Mouse (Mus musculus) midbrain, embryonic 10.5 days (tissue): ENCODE data around the gene Pcsk4. TPM values are rescaled to one million over a fixed set of nuclear protein-coding genes. Genes with fewer than 3 reads are reported as not detected.
A peak's percentile ranks its signal among the peaks of the same experiment; 100 is the strongest.

Experiments used
- DNase-seq: peaks from one replicate; pipeline ENCODE4 v3.0.0-alpha.2; 2017; ENCODE audit warnings: low spot score
- H3K27ac ChIP-seq: fragments of 300-500 bp; sonication (generic); replicated peaks from 2 replicates; pipeline ENCODE4 v1.5.1; 2016; ENCODE audit warnings: mild to moderate bottlenecking
- H3K27me3 ChIP-seq: fragments of 300-500 bp; sonication (generic); 2 replicates; pipeline ENCODE4 v1.6.1; 2016; ENCODE audit warnings: low read depth, mild to moderate bottlenecking; ENCODE audit not compliant: poor library complexity, severe bottlenecking
- H3K36me3 ChIP-seq: fragments of 300-500 bp; sonication (generic); 2 replicates; pipeline ENCODE4 v1.6.1; 2016; ENCODE audit warnings: mild to moderate bottlenecking, moderate library complexity
- H3K4me1 ChIP-seq: fragments of 300-500 bp; sonication (generic); 2 replicates; pipeline ENCODE4 v1.6.1; 2016
- H3K4me3 ChIP-seq: fragments of 300-500 bp; sonication (generic); 2 replicates; pipeline ENCODE4 v1.5.1; 2016; ENCODE audit warnings: mild to moderate bottlenecking, moderate library complexity
- H3K9me3 ChIP-seq: fragments of 300-500 bp; sonication (generic); replicated peaks from 2 replicates; pipeline ENCODE4 v1.6.1; 2016; ENCODE audit warnings: mild to moderate bottlenecking
- WGBS: fragments of 180-500 bp; shearing (Covaris S2); methylation state at CpG from one replicate; pipeline ENCODE4 v1.1.7; 2016; 5-methylcytosine and 5-hydroxymethylcytosine counted together
- polyA plus RNA-seq: library from polyadenylated mRNA; unstranded; fragments of >200 nt; fragmentation: Nextera tagmentation; extraction: Ambion mirVana; gene quantifications from 2 replicates; pipeline ENCODE4 v1.2.1, GENCODE M21; 2016

Gene Pcsk4
- polyA plus RNA-seq, 1 experiment from 2014 or later = 4.2 TPM

DNA sequence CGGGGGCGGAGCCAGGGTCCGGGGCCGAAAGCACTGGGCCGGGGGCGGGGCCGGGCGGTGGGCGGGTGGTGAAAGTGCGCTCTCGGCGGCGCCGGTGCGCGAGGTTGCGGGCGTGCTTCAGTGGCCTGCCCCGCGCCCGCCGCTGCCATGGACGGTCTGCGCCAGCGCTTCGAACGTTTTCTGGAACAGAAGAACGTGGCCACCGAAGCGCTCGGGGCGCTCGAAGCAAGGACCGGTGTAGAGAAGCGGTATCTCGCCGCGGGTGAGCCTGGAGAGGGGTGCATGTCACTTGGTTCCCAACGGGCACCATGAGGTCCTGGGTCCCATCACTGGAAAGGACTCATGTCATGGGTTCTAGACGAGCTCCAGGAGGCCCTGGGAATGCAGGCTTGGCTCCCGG is 786 bp upstream of the Pcsk4 start:
- H3K4me1 ChIP-seq = peaks cover 45% of the 10 kb centered on the region
- H3K4me3 ChIP-seq = peak overlapping the region; percentile 62
- H3K36me3 ChIP-seq = no peaks in the 10 kb centered on the region
- DNase-seq = no peak
- no peaks in the 10 kb centered on the region for H3K9me3 ChIP-seq
- peaks cover 67% of the 10 kb centered on the region for H3K27me3 ChIP-seq
- WGBS = 2% methylated on average over 33 of the region's 41 CpGs
- H3K27ac ChIP-seq = peak overlapping the region; percentile 77

DNA sequence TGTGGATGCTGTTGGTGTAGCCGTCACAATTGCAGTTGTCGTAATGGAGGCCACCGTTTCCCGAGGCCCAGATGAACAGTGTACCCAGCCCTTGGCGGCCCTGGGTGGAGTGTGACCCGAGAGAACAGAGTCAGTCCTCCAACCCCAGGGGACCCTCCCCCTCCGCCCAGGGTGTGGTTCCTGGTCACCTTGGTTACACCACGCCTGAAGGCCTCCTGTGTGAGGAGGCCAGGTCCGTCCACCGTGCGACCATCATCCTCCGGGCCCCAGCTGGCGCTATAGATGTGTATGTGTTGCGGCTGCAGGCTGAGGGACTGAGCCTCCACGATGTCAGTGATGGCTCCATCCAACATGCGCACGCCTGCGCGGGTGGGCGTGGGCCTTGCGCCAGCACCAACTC is 4.3 kb downstream of the Pcsk4 start:
- H3K4me1 ChIP-seq = peaks cover 56% of the 10 kb centered on the region
- no peak for DNase-seq
- no peaks in the 10 kb centered on the region for H3K36me3 ChIP-seq
- H3K9me3 ChIP-seq = no peaks in the 10 kb centered on the region
- H3K27ac ChIP-seq = no peak overlapping the region
- peak overlapping the region; percentile 20 for H3K4me3 ChIP-seq
- H3K27me3 ChIP-seq = peaks cover 55% of the 10 kb centered on the region
- WGBS = 84% methylated on average over 21 of the region's 21 CpGs

DNA sequence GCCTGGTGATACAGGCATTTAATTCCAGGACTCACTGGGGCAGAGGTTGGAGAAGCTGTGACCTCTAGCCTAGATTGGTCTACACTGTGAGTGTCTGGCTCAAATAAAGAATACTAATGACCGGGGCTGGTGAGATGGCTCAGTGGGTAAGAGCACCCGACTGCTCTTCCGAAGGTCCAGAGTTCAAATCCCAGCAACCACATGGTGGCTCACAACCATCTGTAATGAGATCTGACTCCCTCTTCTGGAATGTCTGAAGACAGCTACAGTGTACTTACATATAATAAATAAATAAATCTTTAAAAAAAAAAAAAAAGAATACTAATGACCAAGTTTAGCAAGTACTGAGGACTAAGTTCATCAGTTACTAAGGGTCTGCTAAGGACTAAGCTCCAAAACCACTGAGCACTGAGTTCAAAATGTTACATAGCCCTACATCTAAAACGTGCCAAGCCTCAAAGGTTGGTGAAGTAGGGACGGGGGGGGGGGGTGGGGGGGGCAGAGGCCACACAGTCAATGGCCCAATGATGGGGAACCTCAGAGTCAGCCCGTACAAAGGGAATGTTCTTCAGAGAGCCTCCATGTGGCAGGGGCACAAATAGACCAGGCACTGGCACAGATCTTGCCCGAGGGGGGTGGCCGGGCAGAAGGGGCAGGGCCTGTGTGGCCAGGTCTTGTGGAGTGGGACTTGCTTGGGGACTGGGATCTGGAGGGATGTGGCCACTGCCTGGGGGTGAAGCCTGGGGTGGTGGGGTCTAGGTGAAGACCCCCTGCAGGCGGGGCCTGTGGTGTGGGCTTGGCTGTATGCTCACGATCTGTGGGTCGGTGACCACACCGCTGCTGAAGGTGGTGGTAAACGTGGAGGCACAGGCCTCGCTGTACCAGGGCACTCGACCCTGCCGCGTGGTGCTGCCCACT is 4.9 kb downstream of the Pcsk4 start:
- no peak overlapping the region for H3K27ac ChIP-seq
- 0 out of 2 replicates have a peak, but pooled peaks cover under 1% of the 10 kb centered on the region for H3K36me3 ChIP-seq
- H3K27me3 ChIP-seq = peaks cover 55% of the 10 kb centered on the region
- WGBS = 79% methylated on average over 17 of the region's 17 CpGs
- H3K9me3 ChIP-seq = no peaks in the 10 kb centered on the region
- peaks cover 56% of the 10 kb centered on the region for H3K4me1 ChIP-seq
- no peak for DNase-seq
- H3K4me3 ChIP-seq = peak overlapping the region; percentile 68

DNA sequence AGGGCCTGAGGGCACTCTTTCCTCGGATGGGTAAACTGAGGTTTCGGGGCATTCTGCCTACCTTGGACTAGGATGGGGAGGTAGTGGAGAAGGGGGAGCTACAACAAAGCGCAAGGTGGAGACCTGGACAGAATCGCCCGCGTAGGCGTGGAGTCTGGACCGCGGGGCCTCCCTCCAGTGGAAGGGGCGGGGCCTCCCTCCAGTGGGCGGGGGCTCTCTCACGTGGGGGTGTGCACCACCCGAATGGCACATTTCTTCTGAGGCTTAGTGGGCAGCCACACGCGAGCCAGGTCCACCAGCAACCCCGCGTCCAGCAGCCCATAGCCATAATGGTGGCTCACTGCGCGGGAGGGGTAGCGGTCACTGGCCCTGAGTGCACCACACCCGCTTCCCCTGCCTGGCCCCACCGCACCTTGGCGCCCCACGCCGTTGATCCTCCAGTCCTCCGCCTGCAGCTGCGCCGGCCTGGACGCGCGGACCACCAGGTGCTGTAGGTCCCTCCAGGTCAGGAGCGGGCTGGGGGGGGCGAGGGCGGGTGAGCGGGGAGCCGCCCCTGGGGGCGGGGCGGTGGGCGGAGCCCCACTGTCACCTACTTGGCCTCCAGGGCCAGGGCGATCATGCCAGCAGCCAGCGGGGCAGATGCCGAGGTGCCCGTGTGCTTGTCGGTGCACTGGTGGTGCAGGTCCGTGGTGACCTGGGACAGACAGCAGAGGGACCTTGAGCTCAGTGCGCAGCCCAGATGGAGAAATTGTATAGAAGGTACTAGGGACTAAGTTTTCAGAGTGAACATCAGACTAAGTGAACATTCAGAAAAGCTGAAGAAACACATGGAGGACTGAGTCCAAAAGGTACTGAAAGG is 5.8 kb downstream of the Pcsk4 start:
- Histone ChIP-seq H3K4me1 (peaks cover 57% of the 10 kb centered on the region), H3K27ac (peak overlapping the region; percentile 83), H3K36me3 (peaks cover 9% of the 10 kb centered on the region), H3K9me3 (no peaks in the 10 kb centered on the region), H3K4me3 (peak overlapping the region; percentile 68), H3K27me3 (peaks cover 55% of the 10 kb centered on the region)
- peak; percentile 56 for DNase-seq
- 2% methylated on average over 46 of the region's 46 CpGs for WGBS

DNA sequence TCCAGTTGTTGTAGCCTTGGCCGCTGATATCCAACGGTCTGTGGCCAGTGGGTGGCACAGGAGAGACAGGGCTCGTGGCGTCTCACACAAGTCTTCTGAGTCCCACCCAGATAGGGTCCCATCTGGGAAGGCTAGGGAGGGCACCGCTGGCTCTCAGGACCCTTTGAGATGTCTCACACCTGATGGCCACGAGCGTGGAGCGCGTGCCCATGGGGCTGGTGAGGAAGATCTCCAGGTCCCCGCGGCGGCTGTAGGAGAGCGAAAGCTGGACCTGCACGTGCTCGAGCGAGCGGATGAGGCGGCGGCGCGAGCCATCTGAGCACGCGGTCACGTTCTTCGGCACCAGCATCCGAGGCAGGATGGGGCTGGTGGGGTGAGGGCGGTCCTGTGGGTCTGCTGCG is 6.5 kb downstream of the Pcsk4 start:
- peak overlapping the region; percentile 68 for H3K4me3 ChIP-seq
- 7% methylated on average over 28 of the region's 28 CpGs for WGBS
- peak overlapping the region; percentile 83 for H3K27ac ChIP-seq
- peaks cover 57% of the 10 kb centered on the region for H3K4me1 ChIP-seq
- peaks cover 16% of the 10 kb centered on the region for H3K36me3 ChIP-seq
- peaks cover 51% of the 10 kb centered on the region for H3K27me3 ChIP-seq
- no peaks in the 10 kb centered on the region for H3K9me3 ChIP-seq
- DNase-seq = no peak

DNA sequence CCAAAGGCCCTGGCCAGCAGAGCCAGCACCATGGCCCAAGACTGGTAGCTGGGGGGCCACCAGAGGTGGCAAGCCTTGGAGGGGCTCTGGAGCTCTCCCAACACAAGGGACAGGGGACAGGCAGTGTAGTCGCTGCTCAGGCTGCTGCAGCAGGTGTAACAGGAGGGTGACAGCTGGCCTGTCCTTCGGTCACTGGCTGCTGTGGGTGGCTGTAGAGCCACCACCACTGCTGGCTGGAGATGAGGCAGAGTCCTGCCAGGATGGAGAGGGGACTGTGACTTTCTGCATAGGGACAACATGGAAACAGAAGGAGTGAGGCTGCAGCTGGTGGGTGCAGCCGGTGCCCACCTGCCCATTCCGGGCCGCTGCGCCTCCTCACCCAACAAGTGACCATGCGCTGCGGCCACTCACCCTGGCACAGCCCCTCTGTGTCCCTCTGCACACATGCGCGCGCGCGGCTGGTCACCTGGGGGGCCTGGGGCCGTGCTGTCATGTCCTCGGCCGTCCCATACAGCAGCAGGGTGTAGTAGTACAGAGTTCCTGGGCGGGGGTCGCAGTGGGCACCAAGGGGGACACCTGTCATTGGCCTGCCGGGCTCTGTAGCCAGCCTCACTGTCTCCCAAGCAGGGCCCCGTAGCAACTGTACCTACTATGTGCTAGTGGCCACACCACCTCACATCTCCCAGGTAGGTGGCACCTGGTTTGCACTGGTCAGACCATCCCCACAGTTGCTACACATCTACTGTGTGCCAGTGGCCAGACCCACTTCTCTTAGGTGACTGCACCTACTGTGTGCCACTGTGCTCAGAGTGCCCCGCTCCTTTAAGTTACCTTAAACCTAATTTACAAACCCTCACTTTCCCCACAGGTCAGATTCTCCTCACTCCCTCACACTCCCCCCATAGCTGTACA is 7.4 kb downstream of the Pcsk4 start:
- Histone ChIP-seq H3K27me3 (peaks cover 55% of the 10 kb centered on the region), H3K36me3 (peaks cover 25% of the 10 kb centered on the region), H3K4me3 (peak overlapping the region; percentile 68), H3K27ac (0 out of 2 replicates have a peak overlapping the region, but pooled peaks have one; percentile 83), H3K9me3 (no peaks in the 10 kb centered on the region), H3K4me1 (peaks cover 57% of the 10 kb centered on the region)
- 91% methylated on average over 21 of the region's 21 CpGs for WGBS
- no peak for DNase-seq

DNA sequence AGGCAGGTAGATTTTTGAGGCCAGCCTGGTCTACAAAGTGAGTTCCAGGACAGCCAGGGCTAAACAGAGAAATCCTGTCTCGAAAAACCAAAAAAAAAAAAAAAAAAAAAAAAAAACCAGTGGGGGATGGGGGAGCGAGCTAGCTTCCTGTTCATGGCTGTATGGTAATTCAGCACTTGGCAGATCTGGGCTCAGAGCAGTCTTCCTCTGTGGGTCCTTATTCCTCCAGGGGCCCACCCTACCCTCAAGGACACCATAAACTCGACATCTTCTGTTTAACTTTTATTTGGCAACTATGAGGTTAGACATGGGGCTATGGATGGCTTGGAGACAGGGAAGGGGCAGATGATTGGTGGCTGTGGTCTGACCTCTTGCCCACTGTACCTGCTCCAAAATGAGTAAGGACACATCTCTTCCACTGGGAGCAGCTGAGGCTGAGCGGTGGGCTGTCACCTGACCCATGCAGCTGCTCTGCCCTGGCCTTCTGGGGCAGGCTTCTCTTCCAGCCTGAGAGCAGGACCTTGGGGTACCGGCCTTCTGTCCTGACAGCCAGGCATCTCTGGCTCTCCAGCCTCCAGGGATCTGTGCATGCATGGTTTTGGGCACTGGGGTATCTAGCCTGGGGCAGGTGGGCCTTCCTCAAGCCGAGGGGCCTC is 8.2 kb downstream of the Pcsk4 start:
- Histone ChIP-seq H3K27me3 (peaks cover 57% of the 10 kb centered on the region), H3K9me3 (no peaks in the 10 kb centered on the region), H3K4me3 (0 out of 2 replicates have a peak overlapping the region, but pooled peaks have one; percentile 77), H3K36me3 (peaks cover 32% of the 10 kb centered on the region), H3K4me1 (peaks cover 60% of the 10 kb centered on the region), H3K27ac (peak overlapping the region; percentile 77; the same call in 1 of the 2 replicates)
- DNase-seq = no peak
- WGBS = 75% methylated on average over 6 of the region's 6 CpGs

DNA sequence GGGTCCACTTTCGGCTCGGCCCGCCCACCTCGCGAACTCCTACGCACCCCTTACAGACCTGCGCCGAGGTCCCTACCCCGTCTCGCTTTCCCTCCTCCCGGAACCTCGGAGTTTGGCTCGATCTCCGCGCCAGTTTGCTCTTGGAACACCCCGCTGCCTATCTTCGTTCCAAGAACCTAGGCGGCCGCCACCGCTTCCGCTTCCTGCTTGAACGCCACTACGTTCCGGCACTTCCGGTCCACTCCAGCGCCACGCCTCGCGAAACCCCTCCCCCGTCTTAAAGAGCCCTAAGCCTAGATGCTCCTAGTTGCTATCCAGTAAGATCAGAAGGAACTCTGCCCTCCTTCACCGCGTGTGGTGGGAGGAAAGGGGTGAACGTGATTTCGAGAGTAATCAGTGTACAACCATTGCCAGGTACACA is 8.9 kb downstream of the Pcsk4 start, which contains the start of gene 2310011J03Rik:
Gene 2310011J03Rik (minus strand): TSS at position 198 of the 421 bp plus-strand sequence.
- peak within 1 kb of the TSS; percentile 77 for H3K27ac ChIP-seq
- H3K9me3 ChIP-seq = no peaks in the 10 kb centered on the region
- peaks cover 66% of the 10 kb centered on the region for H3K4me1 ChIP-seq
- peaks cover 40% of the 10 kb centered on the region for H3K36me3 ChIP-seq
- under 1% methylated on average over 34 of the region's 34 CpGs for WGBS
- peaks cover 57% of the 10 kb centered on the region for H3K27me3 ChIP-seq
- DNase-seq = peak; percentile 92
- peak within 1 kb of the TSS; percentile 77 for H3K4me3 ChIP-seq

DNA sequence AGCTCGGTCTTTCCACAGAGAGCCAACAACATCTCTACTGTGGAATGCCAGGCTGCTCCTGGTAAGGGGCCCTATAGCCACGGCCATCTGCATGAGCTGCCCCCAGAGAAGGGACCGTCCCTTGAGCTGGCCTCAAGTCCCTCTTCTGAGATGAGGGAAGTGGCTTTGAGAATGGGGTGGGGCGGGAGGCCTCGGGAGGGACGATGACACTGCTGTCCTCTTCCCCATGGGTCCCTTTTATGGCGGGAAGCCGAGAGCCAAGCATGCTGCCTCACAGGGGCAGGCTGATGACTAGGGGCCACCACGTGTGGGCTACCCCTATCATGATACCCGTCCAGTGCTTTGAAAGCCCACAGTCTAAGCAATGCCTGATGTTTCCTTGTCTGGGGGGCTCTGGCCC is 12.3 kb downstream of the Pcsk4 start:
- H3K27ac ChIP-seq = no peak overlapping the region
- H3K4me1 ChIP-seq = peaks cover 61% of the 10 kb centered on the region
- no peaks in the 10 kb centered on the region for H3K9me3 ChIP-seq
- 0 out of 2 replicates have a peak overlapping the region, but pooled peaks have one; percentile 18 for H3K4me3 ChIP-seq
- H3K36me3 ChIP-seq = peaks cover 73% of the 10 kb centered on the region
- H3K27me3 ChIP-seq = peaks cover 63% of the 10 kb centered on the region
- 65% methylated on average over 10 of the region's 10 CpGs for WGBS
- no peak for DNase-seq

DNA sequence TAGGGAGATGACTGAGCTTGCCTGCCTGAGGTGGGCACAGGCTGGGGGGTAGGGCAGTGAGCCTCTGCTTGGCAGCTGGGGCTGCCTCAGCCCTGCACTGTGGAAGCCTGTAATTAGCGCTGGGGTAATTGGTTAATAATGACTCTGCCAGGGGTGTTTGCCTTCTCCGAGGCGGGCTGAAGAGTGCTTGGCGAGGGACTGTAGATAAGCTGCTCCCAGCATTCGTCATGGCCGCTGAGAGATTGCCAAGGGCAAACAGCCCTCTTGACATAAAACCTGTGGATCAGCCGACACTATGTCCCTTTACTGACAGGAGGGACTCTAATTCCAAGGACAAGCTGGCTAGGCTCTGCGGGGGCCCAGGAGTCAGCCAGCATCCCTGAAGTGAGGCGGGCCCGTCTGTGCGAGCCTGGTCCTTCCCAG is 12.9 kb downstream of the Pcsk4 start:
- DNase-seq = no peak
- Histone ChIP-seq H3K36me3 (peaks cover 80% of the 10 kb centered on the region), H3K4me3 (0 out of 2 replicates have a peak overlapping the region, but pooled peaks have one; percentile 5), H3K27me3 (peaks cover 65% of the 10 kb centered on the region), H3K9me3 (no peaks in the 10 kb centered on the region), H3K27ac (no peak overlapping the region), H3K4me1 (peaks cover 55% of the 10 kb centered on the region)
- WGBS = 46% methylated on average over 11 of the region's 11 CpGs

DNA sequence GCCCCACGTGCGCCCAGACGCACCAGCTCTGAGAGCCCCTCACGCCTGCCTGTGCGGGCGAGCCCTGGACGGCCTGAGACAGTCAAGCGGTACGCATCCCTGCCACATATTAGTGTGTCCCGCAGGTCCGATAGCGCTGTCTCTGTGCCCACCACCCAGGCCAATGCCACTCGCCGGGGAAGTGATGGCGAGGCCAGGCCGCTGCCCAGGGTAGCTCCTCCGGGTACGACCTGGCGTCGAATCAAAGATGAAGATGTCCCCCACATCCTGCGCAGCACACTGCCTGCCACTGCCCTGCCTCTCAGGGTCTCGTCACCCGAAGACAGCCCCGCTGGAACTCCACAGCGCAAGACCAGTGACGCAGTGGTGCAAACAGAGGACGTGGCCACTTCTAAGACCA is 14.0 kb downstream of the Pcsk4 start:
- H3K4me1 ChIP-seq = peaks cover 46% of the 10 kb centered on the region
- 0 out of 2 replicates have a peak overlapping the region, but pooled peaks have one; percentile 25 for H3K27ac ChIP-seq
- H3K36me3 ChIP-seq = peaks cover 90% of the 10 kb centered on the region
- H3K27me3 ChIP-seq = peaks cover 76% of the 10 kb centered on the region
- H3K9me3 ChIP-seq = no peaks in the 10 kb centered on the region
- WGBS = 49% methylated on average over 27 of the region's 27 CpGs
- no peak for DNase-seq
- H3K4me3 ChIP-seq = peak overlapping the region; percentile 12; the same call in 1 of the 2 replicates
